Comparison of ENCODE assay signal across 33 mouse cellular contexts in the genomic region with DNA sequence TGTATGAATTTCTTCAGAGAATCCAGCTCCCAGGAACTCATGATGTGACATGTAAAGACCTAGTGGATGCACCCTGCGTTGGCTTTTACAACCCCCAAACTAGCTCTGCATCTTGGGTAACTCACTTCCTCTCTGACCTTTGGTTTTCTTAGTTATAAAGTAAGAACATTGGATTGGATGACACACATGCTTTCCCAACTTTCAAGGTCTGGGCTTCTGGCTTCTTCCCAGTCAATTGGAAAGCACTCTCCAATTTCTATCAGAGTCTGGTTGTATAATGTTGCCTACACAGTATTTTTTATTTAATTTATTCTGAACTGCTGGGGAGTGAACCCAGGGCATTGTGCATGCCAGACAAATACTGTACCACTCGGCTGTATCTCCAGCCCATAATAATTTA. TPM values are rescaled to one million over a fixed set of nuclear protein-coding genes. Genes with fewer than 3 reads are reported as not detected.
"Had no signal": no experiment of that assay in that cellular context is flagged by ENCODE, and none has a peak within 500 bp of the region (broad histone marks: within the 10 kb centered on the region; RNA-seq: fewer than 3 reads in every experiment).

No protein-coding gene starts in this region.

- H3K9ac ChIP-seq: liver, embryonic 14.5 days; liver, postnatal 0 days; lung, embryonic 15.5 days; midbrain, embryonic 13.5 days; neural tube, embryonic 13.5 days had no signal

- DNase-seq: kidney, postnatal 36 days; layer of hippocampus, postnatal 36 days; liver, postnatal 0 days; lung, postnatal 10 days; lung, postnatal 36 days; retina, postnatal 1 day; thymus, adult 18-20 months; thymus, postnatal 36 days had no signal

- H3K4me2 ChIP-seq: liver, embryonic 11.5 days; lung, embryonic 15.5 days; midbrain, embryonic 13.5 days; neural tube, embryonic 13.5 days had no signal

- ATAC-seq: liver, postnatal 0 days; midbrain, embryonic 13.5 days; midbrain, embryonic 16.5 days had no signal

- H3K36me3 ChIP-seq: lung, embryonic 15.5 days; midbrain, embryonic 10.5 days; midbrain, embryonic 13.5 days; neural tube, embryonic 13.5 days had no signal

- H3K27me3 ChIP-seq: lung, embryonic 15.5 days; midbrain, embryonic 13.5 days; neural tube, embryonic 13.5 days had no signal

- H3K9me3 ChIP-seq: lung, embryonic 15.5 days; midbrain, embryonic 10.5 days; midbrain, embryonic 13.5 days; neural tube, embryonic 13.5 days had no signal

- H3K4me1 ChIP-seq: lung, embryonic 15.5 days; megakaryocyte, embryonic 14.5 days; midbrain, embryonic 10.5 days; midbrain, embryonic 13.5 days; neural tube, embryonic 13.5 days had no signal

- H3K4me3 ChIP-seq: left cerebral cortex, adult 2 months; lung, embryonic 15.5 days; megakaryocyte, embryonic 14.5 days; midbrain, embryonic 10.5 days; midbrain, embryonic 13.5 days; myocyte; neural tube, embryonic 13.5 days had no signal

- H3K27ac ChIP-seq: kidney, postnatal 0 days; left cerebral cortex, adult 2 months; liver, embryonic 14.5 days; lung, embryonic 15.5 days; midbrain, embryonic 10.5 days; midbrain, embryonic 13.5 days; neural tube, embryonic 13.5 days had no signal

RNA-seq across cellular contexts. Expression of gene Teddm1a, which starts 38.9 kb away (rescaled TPM):
- total RNA-seq: layer of hippocampus, adult 8-10 months; layer of hippocampus, postnatal 10 days; layer of hippocampus, postnatal 36 days; left cerebral cortex, adult 2 months; left cerebral cortex, postnatal 10 days; left cerebral cortex, postnatal 36 days; monocyte, adult 5-6 weeks; neutrophil, adult 5-6 weeks had no signal
- polyA plus RNA-seq: kidney, embryonic 14.5 days; kidney, postnatal 0 days; limb, embryonic 11.5 days; limb, embryonic 14.5 days; liver, embryonic 11.5 days; liver, embryonic 14.5 days; liver, postnatal 0 days; lung, embryonic 15.5 days; midbrain, embryonic 10.5 days; midbrain, embryonic 13.5 days; midbrain, embryonic 16.5 days; myocyte; neural tube, embryonic 13.5 days; small intestine, adult 2 months; spleen, adult 2 months; stomach, embryonic 16.5 days; testis, adult 2 months; urinary bladder, adult 2 months had no signal

RNA-seq across cellular contexts. Expression of gene Teddm1b, which starts 56.3 kb away (rescaled TPM):
- total RNA-seq: layer of hippocampus, adult 8-10 months; layer of hippocampus, postnatal 10 days; left cerebral cortex, postnatal 10 days; left cerebral cortex, postnatal 36 days; monocyte, adult 5-6 weeks; neutrophil, adult 5-6 weeks had no signal
- polyA plus RNA-seq: small intestine, adult 2 months; spleen, adult 2 months; testis, adult 2 months; urinary bladder, adult 2 months had no signal
